Mouse (Mus musculus): ENCODE results near the gene Opcml. TPM values are rescaled to one million over a fixed set of nuclear protein-coding genes. Genes with fewer than 3 reads are reported as not detected.

Opcml gene
- polyA plus RNA-seq, 1 experiment from 2014 or later = 88.6 TPM

DNA sequence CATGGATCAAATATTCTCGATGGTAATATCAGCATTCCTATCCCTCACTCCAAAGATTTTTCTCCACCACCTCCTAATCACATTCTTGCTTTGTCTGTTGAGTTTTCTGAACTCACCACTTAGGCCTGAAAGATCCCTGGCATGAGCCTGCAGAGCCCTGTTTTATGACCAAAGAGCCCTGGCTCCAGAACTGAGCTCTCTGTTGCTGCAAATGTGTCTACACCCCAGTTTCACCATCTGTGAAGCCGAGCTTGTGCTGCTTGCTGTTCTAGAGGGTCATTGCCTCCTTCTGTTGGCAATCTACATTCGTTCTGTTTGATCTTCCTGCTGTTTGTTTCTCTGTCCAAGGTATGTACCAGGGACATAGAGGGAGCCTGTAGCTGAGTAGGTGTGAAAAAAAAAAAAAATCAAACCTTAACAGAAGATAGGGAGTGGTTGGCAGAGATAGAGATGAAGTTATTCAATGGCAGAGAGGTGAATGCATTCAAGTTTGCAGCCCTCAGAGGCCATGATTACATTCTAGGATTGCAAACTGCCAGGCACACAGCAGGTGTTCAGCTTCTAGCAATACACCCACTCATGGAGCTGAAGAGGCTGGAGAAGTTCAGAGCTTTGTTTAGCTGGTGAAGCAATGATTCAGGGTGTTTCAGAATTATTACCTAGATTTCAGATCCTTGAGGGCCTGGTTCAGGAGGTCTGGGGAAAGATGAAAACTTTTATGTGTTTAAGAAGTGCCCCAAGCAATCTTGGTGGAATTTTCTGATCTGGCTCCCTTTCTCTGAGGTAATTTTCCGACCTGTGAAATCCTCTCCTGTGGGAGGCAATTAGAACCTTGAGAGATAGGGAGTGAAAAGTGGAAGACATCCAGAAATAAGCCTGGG is 133.6 kb downstream of the Opcml start:
- H3K27ac ChIP-seq (ENCODE audit: low read length) = no peak overlapping the region
- ATAC-seq = no peak
- no peak overlapping the region for H3K4me2 ChIP-seq (ENCODE audit: low read length)
- H3K9me3 ChIP-seq (ENCODE audit: control insufficient read depth, low read length) = no peaks in the 10 kb centered on the region
- H3K27me3 ChIP-seq (replicated peaks; ENCODE audit: control insufficient read depth, insufficient read depth, low read length) = no peaks in the 10 kb centered on the region
- H3K4me3 ChIP-seq (replicated peaks; ENCODE audit: low read length) = no peak overlapping the region
- WGBS = 72% methylated on average over 4 of the region's 4 CpGs
- no peak overlapping the region for H3K9ac ChIP-seq (replicated peaks; ENCODE audit: low read depth, low read length)
- H3K36me3 ChIP-seq (ENCODE audit: control insufficient read depth, insufficient read depth) = no peaks in the 10 kb centered on the region
- H3K4me1 ChIP-seq (replicated peaks; ENCODE audit: control insufficient read depth, insufficient read depth, low read length) = no peaks in the 10 kb centered on the region

DNA sequence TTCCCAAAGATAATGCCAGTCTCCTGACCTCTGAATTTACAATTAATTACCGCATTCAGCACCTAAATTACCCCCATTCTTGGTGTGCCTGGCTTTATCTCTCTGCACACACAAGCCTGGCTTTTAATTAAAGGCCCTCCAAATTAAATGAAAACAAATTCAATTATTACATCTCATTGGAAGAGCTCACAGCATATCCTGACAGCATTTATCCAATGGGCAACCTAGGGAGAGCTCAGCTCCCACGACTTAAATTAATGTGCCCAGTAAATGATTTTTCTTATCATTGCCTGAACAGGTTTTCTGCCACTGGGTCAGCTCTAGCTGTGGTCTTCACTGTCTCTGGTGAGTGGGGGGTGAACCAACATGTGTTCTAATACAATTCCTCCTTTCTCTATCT is 135.1 kb downstream of the Opcml start:
- H3K27me3 ChIP-seq (replicated peaks; ENCODE audit: control insufficient read depth, insufficient read depth, low read length) = no peaks in the 10 kb centered on the region
- no peak overlapping the region for H3K4me3 ChIP-seq (replicated peaks; ENCODE audit: low read length)
- H3K4me1 ChIP-seq (replicated peaks; ENCODE audit: control insufficient read depth, insufficient read depth, low read length) = no peaks in the 10 kb centered on the region
- H3K9ac ChIP-seq (replicated peaks; ENCODE audit: low read depth, low read length) = no peak overlapping the region
- no peak overlapping the region for H3K4me2 ChIP-seq (ENCODE audit: low read length)
- H3K36me3 ChIP-seq (ENCODE audit: control insufficient read depth, insufficient read depth) = no peaks in the 10 kb centered on the region
- 18% methylated on average over 2 of the region's 2 CpGs for WGBS
- no peak overlapping the region for H3K27ac ChIP-seq (ENCODE audit: low read length)
- H3K9me3 ChIP-seq (ENCODE audit: control insufficient read depth, low read length) = no peaks in the 10 kb centered on the region
- ATAC-seq = no peak

DNA sequence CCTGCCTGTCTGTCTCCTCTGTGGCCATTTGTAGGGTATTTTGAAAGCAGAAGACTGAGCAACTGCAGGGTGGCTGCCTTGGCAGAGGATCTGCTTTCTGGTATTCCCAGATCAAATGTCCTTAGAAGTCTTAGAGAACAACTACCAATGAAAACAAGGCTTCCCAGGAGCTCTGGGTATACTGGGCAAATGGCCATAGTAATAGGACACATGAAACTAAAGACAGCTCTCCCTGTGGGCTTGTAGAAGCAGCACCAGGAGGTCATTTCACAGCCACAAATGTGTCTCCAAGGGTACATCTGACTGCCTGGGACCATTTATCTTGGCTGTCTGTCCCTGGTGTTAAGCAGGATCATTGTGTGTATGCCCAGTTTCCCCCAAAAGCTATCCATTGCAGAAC is 146.7 kb downstream of the Opcml start:
- no peaks in the 10 kb centered on the region for H3K27me3 ChIP-seq (replicated peaks; ENCODE audit: control insufficient read depth, insufficient read depth, low read length)
- H3K4me2 ChIP-seq (ENCODE audit: low read length) = no peak overlapping the region
- H3K27ac ChIP-seq (ENCODE audit: low read length) = no peak overlapping the region
- H3K36me3 ChIP-seq (ENCODE audit: control insufficient read depth, insufficient read depth) = no peaks in the 10 kb centered on the region
- no peaks in the 10 kb centered on the region for H3K4me1 ChIP-seq (replicated peaks; ENCODE audit: control insufficient read depth, insufficient read depth, low read length)
- no peak for ATAC-seq
- no peak overlapping the region for H3K4me3 ChIP-seq (replicated peaks; ENCODE audit: low read length)
- no peak overlapping the region for H3K9ac ChIP-seq (replicated peaks; ENCODE audit: low read depth, low read length)
- H3K9me3 ChIP-seq (ENCODE audit: control insufficient read depth, low read length) = no peaks in the 10 kb centered on the region

DNA sequence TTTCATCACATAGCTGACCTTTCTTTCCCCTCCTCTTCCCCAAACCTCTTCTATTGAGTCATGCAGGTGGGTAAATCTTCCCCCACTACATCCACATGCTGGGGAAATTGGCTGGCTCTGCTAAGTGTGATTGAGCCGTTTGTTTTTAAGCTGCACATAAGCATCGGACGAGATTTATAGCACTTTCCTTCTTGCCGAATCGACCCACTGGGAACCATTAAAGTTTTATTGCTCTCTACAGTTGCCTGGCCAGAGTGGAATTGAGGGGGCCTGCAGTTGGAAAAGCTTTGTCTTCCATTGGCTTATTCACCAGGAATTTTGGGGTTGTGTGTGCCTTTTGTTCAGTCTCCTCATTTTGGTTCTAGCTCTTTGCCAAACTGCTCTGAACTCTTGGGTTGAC is 147.1 kb downstream of the Opcml start:
- Histone ChIP-seq H3K27me3 (replicated peaks; ENCODE audit: control insufficient read depth, insufficient read depth, low read length) (no peaks in the 10 kb centered on the region), H3K4me2 (ENCODE audit: low read length) (no peak overlapping the region), H3K4me3 (replicated peaks; ENCODE audit: low read length) (no peak overlapping the region), H3K36me3 (ENCODE audit: control insufficient read depth, insufficient read depth) (no peaks in the 10 kb centered on the region), H3K27ac (ENCODE audit: low read length) (no peak overlapping the region), H3K9ac (replicated peaks; ENCODE audit: low read depth, low read length) (no peak overlapping the region), H3K4me1 (replicated peaks; ENCODE audit: control insufficient read depth, insufficient read depth, low read length) (no peaks in the 10 kb centered on the region), H3K9me3 (ENCODE audit: control insufficient read depth, low read length) (no peaks in the 10 kb centered on the region)
- ATAC-seq = no peak
- 89% methylated on average over 5 of the region's 5 CpGs for WGBS

DNA sequence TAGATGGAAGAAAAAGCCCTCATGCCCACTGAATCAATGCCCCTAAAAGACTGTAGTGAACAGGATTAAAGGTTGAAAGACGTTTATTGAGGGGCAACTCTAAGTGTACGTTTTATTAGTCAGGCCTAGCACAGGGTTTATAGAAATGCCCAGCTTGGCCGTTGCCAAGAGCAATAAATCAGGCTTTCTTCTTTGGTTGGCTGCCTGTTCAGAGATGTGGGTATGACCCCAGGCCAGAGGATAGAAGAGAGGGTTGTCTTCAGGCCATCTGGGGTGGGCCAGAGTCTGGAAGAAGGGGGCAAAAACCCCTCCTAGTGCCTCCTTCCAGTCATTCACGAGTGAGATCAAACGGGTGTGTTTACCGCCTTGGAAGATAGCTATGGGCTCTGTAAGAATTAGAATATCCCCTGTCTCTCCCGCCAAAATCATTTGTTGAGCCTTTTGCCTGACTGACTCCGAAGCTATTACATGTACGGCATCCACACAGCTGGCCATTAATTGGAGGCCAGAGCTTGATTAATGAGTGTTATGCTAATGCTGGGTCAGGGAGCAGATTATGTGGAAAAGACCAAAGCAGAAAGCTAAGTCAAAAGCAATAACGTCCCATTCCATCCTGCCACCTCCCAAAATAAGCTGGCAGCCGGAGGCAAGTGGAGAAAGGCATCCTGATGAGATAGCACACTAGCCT is 154.9 kb downstream of the Opcml start:
- H3K4me2 ChIP-seq (ENCODE audit: low read length) = no peak overlapping the region
- H3K9ac ChIP-seq (replicated peaks; ENCODE audit: low read depth, low read length) = no peak overlapping the region
- H3K4me3 ChIP-seq (replicated peaks; ENCODE audit: low read length) = no peak overlapping the region
- no peak for ATAC-seq
- no peaks in the 10 kb centered on the region for H3K36me3 ChIP-seq (ENCODE audit: control insufficient read depth, insufficient read depth)
- H3K27ac ChIP-seq (ENCODE audit: low read length) = no peak overlapping the region
- 29% methylated on average over 11 of the region's 11 CpGs for WGBS
- H3K27me3 ChIP-seq (replicated peaks; ENCODE audit: control insufficient read depth, insufficient read depth, low read length) = no peaks in the 10 kb centered on the region
- no peaks in the 10 kb centered on the region for H3K9me3 ChIP-seq (ENCODE audit: control insufficient read depth, low read length)
- H3K4me1 ChIP-seq (replicated peaks; ENCODE audit: control insufficient read depth, insufficient read depth, low read length) = no peaks in the 10 kb centered on the region

DNA sequence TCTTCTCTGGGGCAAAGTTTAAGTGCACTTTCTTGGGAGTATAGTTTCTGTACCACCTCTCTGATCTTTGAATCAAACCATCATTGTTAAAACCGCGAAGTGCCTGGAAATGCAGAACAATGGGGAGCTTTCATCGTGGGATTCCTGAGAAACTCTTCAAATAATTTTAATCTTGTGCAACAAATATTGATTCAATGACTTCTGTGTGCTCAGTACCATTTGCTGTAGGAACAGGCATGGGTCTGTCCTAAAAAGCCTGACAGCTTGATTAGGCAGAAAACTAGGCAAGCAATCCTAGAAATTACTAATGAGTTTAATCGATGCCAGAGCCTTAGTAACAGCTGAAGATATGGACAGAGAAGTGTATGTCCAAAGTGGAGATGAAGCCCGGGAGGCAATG is 160.5 kb downstream of the Opcml start:
- H3K9me3 ChIP-seq (ENCODE audit: control insufficient read depth, low read length) = no peaks in the 10 kb centered on the region
- no peak overlapping the region for H3K4me2 ChIP-seq (ENCODE audit: low read length)
- H3K4me3 ChIP-seq (replicated peaks; ENCODE audit: low read length) = no peak overlapping the region
- H3K36me3 ChIP-seq (ENCODE audit: control insufficient read depth, insufficient read depth) = no peaks in the 10 kb centered on the region
- WGBS = 27% methylated on average over 5 of the region's 5 CpGs
- H3K4me1 ChIP-seq (replicated peaks; ENCODE audit: control insufficient read depth, insufficient read depth, low read length) = no peaks in the 10 kb centered on the region; the same call in 1 of the 2 replicates
- H3K27me3 ChIP-seq (replicated peaks; ENCODE audit: control insufficient read depth, insufficient read depth, low read length) = no peaks in the 10 kb centered on the region
- H3K9ac ChIP-seq (replicated peaks; ENCODE audit: low read depth, low read length) = no peak overlapping the region
- H3K27ac ChIP-seq (ENCODE audit: low read length) = no peak overlapping the region
- no peak for ATAC-seq

DNA sequence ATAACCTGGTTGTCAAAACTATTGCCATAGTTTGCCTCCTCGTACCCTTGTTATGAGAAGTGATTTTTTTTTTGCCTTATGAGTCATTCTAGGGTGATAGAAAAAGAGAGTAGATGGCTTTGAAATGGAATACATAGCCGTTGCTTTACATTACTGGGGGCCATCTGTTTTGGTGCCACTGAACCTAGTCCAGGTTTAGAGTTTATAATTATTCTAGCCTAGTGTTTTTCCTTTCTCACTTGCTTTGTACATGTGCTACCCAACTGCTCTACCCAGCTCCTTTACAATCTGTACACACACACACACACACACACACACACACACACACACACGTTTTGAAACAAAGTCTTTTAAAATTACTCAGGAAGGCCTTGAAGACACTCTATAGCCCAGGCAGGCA is 171.1 kb downstream of the Opcml start:
- H3K9ac ChIP-seq (replicated peaks; ENCODE audit: low read depth, low read length) = no peak overlapping the region
- 65% methylated on average over 3 of the region's 3 CpGs for WGBS

DNA sequence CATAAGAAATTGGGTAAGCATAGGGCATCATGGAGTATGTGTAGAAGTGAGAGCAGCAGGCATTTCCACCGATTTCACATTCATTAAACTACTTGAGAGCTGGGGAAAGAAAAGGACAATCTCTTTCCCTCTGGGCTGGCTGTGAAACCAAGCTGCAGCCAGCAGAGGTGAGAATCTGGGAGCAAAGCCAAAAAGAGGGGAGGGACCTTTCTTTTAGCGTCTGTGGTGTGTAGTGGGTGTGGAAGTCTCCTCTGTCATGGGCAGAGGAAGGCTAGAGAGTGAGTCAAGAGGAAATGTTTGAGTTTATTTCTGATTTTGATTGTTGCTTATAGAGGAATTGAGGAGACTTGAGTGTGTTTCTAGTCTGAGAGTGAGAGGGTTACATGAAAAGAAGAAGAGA is 172.8 kb downstream of the Opcml start:
- Histone ChIP-seq H3K36me3 (ENCODE audit: control insufficient read depth, insufficient read depth) (no peaks in the 10 kb centered on the region), H3K4me2 (ENCODE audit: low read length) (no peak overlapping the region), H3K9ac (replicated peaks; ENCODE audit: low read depth, low read length) (no peak overlapping the region), H3K4me3 (replicated peaks; ENCODE audit: low read length) (no peak overlapping the region), H3K4me1 (replicated peaks; ENCODE audit: control insufficient read depth, insufficient read depth, low read length) (peaks cover 5% of the 10 kb centered on the region), H3K9me3 (ENCODE audit: control insufficient read depth, low read length) (no peaks in the 10 kb centered on the region), H3K27me3 (replicated peaks; ENCODE audit: control insufficient read depth, insufficient read depth, low read length) (no peaks in the 10 kb centered on the region), H3K27ac (ENCODE audit: low read length) (no peak overlapping the region)
- ATAC-seq = no peak
- WGBS = 20% methylated on average over 2 of the region's 2 CpGs

More for the DNA sequence above, 171.1 kb downstream of the Opcml start:
- H3K9me3 ChIP-seq (ENCODE audit: control insufficient read depth, low read length) = no peaks in the 10 kb centered on the region
- no peak overlapping the region for H3K27ac ChIP-seq (ENCODE audit: low read length)
- peaks cover 5% of the 10 kb centered on the region for H3K4me1 ChIP-seq (replicated peaks; ENCODE audit: control insufficient read depth, insufficient read depth, low read length)
- no peak overlapping the region for H3K4me3 ChIP-seq (replicated peaks; ENCODE audit: low read length)
- no peaks in the 10 kb centered on the region for H3K27me3 ChIP-seq (replicated peaks; ENCODE audit: control insufficient read depth, insufficient read depth, low read length)
- ATAC-seq = no peak
- H3K36me3 ChIP-seq (ENCODE audit: control insufficient read depth, insufficient read depth) = no peaks in the 10 kb centered on the region
- no peak overlapping the region for H3K4me2 ChIP-seq (ENCODE audit: low read length)

DNA sequence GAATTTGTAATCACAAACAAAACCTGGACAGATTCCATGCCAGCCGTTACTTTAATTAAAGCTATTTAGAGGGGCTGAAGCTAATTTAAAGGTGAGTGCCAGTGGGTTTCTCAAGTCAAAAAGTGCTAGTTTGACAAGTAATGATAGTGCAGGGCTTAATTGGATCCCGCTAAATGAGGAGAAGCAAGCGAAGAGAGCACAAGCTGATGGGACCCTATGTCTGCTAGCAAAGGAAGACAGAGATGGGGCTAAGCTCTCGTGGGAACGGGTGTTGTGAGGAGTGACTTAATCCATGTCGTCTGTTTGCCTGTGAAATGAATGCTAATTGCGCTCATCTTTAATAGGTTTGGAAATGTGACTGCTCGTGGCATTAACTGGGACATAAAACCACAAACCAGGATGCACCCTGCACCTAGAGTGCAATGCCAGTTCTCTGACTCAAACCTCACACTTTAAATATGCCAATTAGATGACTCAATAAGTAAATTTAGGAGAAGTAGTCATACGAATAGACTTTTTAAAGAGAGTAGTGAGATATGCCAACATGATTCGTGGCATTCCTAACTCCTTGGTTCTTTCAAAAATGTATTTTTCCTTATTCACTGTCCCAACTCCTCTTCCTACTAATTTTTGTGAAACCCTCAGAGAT is 174.5 kb downstream of the Opcml start:
- ATAC-seq = no peak
- Histone ChIP-seq H3K4me3 (replicated peaks; ENCODE audit: low read length) (no peak overlapping the region), H3K9ac (replicated peaks; ENCODE audit: low read depth, low read length) (no peak overlapping the region), H3K4me2 (ENCODE audit: low read length) (no peak overlapping the region), H3K36me3 (ENCODE audit: control insufficient read depth, insufficient read depth) (no peaks in the 10 kb centered on the region), H3K9me3 (ENCODE audit: control insufficient read depth, low read length) (no peaks in the 10 kb centered on the region), H3K4me1 (replicated peaks; ENCODE audit: control insufficient read depth, insufficient read depth, low read length) (peaks cover 5% of the 10 kb centered on the region), H3K27me3 (replicated peaks; ENCODE audit: control insufficient read depth, insufficient read depth, low read length) (no peaks in the 10 kb centered on the region), H3K27ac (ENCODE audit: low read length) (no peak overlapping the region)
- WGBS = 40% methylated on average over 10 of the region's 10 CpGs
